Mouse (Mus musculus) embryo, embryonic 10.5 days (tissue): ENCODE measurements at regions not wholly inside any gene's neighbourhood (a gene's known extent, or its start where the extent isn't known, plus 50 kb on each side); places are given as distances from the start of the nearest gene placed in this dataset.
"Not testable (repeated sequence)": the region's sequence is repeated elsewhere in the genome, so short reads cannot be mapped to it uniquely, and the experiment has no call there.

Experiments used
- DNase-seq: peaks from one replicate; pipeline ENCODE4 v3.0.0-alpha.2; 2015; ENCODE audit warnings: low spot score

DNA sequence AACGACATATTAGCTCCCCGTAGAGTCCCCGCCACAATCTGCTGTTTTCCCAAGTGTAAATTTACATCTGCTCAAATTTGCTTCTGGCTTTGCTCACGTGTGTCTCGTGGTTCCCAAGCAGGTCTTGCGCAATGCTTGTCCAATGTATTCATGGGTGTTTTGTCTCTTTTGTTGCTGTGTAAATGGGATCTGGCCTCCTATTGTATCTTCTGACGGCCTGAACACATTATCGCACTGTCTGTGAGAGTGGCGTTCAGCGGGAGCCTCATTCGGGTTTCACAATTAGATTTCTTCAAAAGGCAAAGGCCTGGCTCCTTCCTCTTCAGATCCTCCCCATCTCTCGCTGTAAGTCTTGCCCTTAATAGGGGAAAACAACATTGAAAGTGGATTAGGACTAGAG lies 274.5 kb downstream of the Fam19a5 start:
- DNase-seq, result peak; percentile 60

DNA sequence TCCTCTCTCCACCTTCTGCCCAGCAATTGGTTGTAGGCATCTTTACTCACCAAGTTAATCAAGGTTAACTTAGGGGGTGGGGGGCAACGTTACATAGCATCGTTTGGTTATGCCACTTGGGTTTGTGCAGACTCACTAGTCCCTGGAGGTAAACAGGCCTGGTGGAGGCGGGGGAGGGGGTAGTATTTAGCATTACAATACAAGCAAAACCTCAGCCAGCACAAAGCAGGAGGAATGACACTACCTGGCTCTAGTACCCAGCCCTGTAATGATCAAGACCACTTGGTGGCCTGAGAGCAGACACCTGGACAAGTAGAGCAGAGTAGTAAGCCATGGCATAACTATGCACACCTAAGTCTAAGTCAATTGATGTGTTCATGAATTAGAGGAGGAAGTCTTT lies 298.0 kb downstream of the Fam19a5 start:
- DNase-seq, result no peak

DNA sequence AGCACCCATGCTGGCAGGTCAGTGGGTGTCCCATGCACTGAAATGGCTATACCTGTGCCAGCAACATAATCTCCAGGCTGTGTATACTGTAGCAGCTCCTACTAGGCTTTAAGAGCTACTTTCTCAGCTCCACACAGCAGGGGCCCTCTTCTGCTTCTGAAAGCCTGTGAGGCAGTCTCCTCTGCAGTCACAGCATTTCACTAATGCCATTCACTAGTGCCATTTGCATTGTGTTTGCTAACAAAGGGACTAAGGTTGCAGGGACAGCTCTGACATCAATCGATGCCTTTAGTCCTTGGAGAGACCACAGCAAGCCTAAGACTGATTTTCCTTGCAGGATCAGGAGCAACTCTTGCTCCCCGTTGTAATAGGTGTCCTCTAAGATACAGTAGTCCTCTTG lies 315.0 kb downstream of the Fam19a5 start:
- peak; percentile 38 for DNase-seq

DNA sequence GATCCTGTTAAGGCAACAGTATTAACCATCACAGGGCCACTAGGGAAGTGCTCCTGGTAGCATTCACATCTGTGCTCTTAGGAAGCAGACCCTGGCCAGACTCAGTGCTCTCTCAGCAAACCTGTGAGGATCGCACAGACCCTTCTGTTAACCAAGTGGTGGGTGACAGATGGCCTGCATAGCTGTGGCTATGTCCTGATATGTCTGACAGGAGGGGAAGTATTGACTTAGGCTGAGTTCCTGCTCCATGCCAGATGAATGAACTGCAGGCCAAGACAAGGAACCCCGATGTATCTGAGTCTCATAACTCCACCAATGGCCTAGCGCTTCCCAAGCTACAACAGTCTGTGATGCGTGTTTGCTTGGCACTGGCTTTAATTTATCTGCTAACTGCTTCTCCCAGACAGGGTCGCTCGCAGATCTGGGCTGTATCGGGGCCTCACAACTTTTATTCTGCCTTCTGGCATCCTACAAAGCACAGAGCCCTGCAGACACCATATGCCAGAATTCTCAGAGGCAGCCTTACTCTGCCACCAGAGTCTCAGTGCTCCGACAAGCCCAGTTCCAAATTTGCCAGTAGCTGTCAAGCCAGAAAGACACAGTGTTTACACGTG lies 332.3 kb downstream of the Fam19a5 start:
- DNase-seq, result no peak

DNA sequence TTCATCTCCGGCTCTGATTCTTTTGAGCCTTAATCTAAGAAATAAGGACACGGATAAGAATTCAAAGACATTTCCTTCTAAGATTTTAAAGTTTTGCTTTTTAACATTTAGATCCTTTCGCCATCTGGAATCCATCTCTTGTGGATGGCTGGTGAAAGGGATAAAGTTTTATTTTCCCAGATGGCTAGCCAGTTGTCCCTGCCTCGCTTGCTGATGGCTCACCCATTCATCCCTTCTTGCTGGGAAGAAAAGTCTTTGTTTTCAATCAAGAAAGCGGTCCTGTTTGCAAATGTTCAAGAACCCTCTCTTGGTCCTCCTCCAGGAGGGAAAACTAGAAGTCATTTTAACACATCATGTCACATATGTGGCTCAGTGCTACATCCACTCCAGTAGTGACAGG lies 346.8 kb downstream of the Fam19a5 start:
- DNase-seq, result no peak

DNA sequence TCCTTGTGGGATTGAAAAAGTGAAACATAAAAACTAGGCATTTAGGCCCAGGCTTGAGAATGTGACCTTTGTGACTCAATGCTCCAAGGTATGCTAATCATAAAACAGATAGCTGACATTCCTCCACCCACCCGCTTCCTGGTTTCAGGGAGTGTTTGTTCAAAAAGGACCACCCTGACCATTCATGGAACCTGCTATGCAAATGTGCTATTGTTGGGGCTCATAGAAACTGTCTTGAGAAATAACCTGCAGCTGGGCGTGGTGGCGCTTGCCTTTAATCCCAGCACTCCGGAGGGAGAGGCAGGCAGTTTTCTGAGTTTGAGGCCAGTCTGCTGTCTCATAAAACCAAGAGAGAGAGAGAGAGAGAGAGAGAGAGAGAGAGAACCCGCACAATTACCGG lies 350.8 kb downstream of the Fam19a5 start:
- DNase-seq, result not testable (repeated sequence)

DNA sequence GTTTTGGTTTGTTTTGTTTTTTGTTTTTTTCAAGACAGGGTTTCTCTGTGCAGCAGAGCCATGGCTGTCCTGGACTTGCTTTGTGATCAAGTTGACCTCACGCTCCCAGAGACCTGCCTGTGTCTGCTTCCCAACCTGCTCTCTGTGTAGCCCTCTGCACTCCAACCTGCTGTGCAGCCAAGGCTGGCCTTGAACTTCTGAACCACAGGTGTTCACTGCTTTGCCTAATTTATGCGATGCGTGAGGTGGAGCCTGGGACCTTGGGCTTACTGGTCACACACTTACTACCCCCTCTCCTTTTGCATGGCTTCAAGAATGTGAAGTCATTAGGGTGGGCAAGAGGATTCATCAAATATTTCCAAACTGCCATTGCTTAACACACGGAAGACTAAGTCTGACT lies 354.6 kb downstream of the Fam19a5 start:
- no peak for DNase-seq

DNA sequence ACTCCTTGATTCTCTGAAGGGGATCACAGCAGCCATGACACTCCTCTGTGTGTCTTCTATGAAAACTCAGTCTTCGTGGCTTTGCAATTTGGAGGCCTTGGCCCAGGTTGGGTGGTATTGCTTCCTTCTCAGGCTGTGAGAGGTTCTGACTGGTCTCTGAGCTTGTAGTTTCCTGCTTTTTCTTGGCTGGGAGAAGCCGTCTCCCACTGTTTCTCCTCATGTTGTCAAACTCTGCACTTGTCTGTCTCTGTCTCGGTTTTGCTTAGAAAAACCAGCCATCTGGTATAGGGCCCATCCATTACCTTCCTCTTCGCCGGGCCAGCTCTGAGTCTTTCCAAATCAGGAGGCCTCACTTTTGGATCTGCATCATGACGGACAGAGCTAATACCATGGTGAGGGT lies 360.3 kb downstream of the Fam19a5 start:
- no peak for DNase-seq

DNA sequence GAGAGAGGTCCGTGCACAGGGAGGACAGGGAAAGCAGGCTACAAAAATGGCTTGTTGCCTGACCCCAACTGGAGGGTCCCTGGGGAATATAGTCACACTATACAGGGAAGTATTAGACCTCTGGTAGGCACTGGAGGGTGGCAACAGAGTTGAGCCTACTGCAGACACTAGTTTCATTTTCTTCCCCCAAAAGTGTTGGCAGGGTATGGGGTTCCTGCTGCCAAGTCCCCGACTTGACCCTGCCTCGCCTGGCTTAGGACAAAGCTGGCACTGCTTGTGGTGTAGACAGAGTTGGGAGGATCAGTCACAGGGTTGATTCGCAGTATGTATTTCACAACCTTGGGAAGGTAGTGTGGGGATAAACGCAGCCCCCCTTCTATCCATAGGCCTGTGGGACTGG lies 362.2 kb downstream of the Fam19a5 start:
- DNase-seq, result no peak

DNA sequence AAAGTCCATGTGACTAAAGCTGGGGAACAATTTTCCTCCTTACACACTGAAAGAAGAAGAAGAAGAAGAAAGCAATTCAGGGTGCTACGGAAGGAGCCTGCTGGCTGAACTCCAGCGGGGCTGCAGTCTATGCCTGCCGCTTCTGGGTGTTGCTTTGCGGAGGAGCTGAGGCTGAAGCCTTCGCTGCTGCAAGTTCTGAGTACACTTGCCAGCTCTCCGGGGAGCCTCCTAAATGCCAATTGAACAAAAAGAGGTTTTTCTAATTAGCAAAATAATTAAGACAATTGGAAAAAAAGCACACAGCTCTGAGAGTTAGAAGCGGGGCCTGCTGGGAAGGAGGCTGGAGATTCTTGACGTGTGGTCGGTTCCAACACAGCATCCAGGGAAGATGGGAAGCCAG lies 378.0 kb downstream of the Fam19a5 start:
- DNase-seq, result no peak

DNA sequence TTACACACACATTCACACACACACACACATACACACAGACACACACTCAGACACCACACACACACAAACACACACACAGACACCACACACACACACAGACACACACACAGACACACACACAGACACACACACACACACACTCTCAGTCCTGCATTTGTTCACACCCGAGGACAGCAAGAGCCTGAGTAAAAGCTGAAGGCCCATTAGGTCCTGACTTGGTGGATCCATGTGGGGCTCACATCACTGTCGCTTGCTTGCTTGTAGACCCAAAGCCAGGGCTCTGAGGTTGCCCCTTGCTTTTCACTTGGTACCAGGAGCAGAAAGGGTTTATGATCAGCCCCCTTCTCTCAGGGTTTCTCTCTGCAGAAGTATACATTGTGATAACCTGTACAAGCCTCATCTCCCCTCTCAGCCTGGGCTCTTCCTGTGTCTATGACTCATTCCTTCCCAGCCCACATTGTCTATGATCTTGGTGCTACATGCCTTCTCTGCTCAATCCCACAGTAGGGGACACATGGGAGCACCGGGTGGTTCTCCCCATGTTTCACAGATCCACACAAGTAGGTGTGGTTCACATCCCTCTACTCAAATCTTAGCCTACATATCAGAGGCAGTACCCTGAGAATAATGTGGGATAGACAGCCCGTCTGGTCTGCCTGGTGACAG lies 378.8 kb downstream of the Fam19a5 start:
- DNase-seq, result no peak

DNA sequence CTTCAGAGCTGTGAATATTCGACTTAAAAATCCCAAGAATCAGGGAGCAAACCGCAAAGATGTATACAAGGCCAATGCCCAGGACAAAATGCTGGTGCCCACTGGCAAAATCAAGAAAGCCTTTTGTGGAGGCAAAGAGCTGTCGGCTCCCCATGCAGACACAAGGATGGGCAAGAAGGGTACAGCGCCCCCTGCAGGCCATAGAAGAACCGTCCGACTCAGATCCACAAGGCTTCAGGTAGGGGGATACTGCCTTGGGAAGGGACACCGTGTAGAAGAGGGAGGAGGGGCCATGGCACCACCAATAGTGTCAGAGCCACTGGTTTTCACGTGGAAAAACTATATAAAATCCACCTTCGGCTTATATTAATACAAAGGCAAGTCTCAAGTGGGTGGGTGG lies 379.8 kb downstream of the Fam19a5 start:
- DNase-seq, result peak; percentile 32

DNA sequence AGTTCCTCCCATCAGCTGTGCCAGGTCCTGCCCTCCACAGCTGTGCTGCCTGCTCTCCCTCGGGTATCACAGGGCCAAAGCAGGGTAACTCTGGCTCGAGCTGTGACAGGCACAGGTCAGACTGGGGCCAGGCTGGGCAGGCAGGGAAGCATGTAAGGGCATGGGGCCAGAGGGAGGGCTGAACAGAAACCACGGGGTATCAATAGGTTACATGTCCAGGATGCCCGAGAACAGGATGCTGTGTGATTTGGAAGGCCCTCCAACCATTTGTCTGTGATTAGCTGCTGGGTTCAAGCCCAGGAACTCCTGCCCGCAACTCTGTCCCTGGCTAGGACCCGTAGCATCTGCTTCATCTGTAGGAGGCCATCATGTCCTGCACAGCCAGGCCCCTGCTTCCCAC lies 391.9 kb downstream of the Fam19a5 start:
- no peak for DNase-seq

DNA sequence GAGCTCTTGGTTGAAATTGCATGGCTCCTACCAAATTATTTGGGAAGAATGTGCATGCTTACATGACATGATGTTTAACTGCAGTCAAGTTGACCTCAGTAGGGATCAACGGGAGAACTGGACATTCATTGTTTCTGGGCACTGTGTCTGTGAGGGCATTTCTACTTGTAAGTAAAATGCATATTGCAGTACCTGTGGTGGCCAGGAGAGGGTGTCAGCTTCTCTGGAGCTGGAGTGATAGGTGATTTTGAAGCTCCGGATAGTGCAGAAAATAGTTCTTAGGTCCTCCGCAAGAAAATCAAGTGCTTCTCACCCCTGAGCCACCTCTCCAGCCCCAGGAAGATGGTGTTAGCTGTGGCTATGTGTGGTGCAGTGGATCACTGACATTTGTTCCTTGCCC lies 396.7 kb downstream of the Fam19a5 start:
- DNase-seq, result peak; percentile 74

DNA sequence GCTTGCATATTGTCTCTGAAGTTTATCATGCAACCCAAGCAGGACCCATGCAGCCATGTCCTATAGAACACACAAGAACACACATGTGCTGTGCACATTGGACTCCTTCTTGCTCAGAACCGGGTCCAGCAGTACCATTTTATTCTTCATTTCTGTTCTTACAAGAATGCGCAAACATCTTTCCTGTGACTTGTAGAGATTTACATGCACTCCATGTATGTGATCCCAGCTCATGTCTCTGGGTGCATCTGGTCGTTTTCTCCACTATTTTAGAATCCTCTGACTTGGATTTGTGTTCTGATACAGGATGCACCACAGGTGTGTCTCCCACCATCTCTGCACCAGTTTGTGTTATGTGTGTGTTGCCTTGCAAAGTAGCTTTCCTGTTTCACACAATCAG lies 408.4 kb downstream of the Fam19a5 start:
- no peak for DNase-seq

DNA sequence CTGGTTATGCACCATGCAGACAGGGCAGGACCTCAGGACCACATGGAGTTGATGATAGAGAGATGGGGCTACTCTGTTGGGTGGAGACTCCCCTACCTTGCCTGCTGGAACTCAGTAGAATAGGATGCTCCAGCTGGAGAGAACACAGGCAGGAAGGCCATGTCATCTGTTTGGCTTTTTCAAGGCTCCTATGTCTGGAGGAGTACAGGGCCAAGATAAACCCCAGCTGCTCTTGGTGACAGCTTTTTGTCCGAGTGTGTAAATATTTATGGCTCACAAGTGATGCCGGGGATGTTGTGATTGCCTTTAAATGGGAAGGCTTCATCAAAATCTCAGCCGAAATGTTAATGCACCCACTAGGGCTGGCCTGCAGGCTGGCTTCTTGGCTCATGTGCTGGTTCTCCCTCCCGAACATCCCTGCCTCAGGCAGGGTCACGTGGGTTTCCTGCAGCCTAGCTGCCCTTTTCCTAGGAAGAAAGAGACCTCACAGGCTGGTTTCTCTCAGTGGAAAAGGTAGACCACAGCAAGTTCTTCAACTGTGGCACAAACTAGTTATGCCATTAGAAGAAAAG lies 411.7 kb downstream of the Fam19a5 start:
- DNase-seq, result no peak

DNA sequence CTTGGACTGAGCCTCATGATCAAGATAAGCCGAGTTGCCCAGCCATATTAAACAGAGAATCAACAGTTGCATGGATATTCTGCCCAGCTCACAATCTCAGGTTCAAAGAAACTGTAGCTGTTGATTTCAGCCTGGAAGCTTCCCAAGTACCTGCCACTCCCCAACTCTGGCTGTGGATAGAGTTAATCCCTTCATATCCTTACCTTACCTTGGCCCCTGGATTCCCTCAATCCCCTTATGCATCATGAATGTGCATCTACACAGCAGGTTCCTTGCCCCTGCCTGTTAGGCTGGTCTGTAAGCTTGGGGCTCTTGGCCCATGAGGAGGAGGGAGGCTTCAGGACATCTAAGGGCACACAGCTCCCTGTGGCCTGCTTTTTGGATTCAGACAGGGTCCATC lies 414.8 kb downstream of the Fam19a5 start:
- DNase-seq, result no peak

DNA sequence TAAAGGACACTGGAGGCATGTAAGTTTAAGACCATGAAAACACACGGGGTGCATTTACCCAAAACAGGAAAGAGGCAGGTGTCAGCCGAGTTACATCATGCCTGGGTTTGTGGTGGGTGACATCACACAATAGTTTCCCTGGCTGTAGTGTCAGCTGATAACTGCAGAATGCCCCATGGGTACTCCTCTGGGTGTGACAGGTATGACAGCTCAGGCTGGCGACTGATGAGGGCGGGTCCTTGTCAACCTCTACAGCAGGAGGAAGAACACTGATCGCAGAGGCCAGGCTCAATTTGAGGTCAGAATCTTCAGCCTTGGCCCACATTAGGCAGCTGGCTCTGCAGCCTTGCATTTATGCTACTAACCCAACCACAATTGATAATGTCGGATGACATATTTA lies 428.5 kb downstream of the Fam19a5 start:
- no peak for DNase-seq

DNA sequence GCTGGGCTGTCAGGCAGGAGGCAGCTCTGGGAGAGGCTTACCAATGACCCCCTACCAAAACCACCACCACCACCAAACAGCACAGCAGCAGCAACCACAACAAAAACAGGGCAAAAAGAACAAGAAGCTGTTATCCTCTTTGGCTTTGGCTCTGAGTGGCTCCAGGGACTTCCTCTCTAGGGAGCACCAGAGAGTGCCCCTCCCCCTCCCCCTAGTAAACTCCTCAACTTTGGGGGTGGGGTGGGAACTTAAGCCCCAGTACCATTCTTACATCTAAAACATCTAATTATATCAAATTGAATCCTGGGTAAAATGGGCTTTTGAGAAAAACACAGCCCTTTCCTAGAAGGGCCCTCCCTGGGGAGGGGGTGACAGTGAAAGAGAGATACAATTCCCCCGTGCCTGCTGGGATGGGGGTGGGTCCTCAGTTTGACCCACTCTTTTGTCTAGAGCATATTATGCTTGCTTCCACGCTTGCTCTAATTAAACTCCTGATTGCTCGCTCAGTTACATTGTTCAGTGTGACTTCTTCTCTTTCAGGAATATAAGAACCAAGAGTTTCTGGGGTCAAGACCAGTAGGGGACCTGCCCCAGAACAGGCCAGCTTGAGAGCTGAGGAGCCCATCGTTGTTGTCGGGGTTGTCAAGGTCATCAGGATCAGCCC lies 443.4 kb downstream of the Fam19a5 start:
- DNase-seq, result peak; percentile 43

DNA sequence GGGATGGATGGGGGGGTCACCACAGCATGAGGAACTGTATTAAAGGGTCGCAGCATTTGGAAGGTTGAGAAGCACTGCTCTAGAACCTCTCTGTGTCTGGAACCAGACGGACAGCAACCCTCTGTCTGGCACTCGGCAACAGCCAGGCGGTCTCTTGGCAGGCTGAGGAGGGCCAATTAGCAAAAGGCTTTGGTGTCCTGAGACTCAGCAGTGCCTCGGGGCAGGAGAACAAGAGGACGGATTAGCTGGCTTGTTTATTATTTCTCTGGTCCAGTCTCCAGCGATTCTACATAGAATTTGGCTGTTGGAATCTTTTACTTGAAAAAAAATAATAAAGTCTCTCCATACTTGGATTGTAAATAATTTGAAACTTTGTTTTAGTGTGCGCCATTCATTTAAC lies 450.4 kb downstream of the Fam19a5 start:
- peak; percentile 26 for DNase-seq

DNA sequence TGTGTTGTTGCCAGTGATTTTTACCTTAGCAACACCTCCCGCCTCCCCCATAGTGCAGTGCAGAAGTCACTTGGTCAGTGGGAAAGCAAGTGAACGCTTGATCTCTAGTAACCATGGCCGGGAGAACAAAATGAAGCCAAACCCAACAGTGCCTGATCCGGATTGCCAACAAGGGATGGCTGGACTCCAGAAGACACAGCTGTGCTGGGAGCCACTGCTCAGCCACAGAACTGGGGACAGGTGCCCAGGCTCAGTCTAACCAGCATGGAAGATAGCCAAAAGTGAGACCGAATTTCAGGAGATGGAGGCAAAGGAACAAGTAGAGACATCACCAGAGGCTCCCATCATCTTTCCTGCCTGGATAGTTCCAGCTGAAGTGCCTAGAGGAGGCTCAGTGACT lies 473.0 kb downstream of the Fam19a5 start:
- no peak for DNase-seq

DNA sequence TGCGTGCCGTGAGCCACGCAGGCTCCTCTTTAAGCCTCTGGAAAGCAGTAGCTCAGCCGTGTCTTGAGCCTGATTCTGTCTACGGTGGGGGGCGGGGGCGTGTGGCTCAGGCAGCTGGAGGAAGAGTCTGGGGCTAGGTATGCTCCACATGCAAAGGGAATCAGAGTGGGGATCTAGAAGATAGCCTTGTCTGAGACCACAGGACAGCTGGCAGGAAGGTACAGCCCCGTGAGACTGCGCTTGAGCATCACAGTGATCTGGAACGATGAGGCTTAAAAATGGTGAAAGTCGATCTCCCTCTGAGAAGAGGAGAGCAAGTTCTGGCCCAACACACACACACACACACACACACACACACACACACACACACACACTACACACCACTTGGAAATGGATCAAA lies 488.7 kb downstream of the Fam19a5 start:
- DNase-seq, result no peak

DNA sequence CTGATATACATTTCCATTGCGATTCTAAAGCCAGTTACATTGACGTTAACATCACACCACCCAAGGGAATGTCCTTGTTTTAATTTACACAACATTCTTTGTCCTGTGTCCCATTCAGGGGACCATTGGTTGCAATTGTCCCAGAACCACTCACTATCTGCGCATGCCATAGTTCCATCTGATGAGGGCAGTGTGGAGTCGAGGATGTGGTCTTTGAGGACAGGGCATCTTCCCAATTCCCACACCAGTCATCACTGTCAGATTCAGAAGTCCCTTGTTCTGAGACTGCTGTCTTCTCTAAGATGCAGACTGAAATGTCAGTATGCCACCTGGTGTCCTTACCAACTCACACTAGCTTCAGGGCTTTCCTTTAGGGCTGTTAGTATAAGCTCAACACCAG lies 489.6 kb downstream of the Fam19a5 start:
- DNase-seq, result peak; percentile 3
